Mouse (Mus musculus): Measurements from ENCODE around the gene Rcor1.

Gene Rcor1

GRCm38 (mm10) chr12:111021138-111021537, 18.0 kb upstream of the Rcor1 start:
- DNase-seq (ENCODE audit: inconsistent age in 2 of 2, low spot score in 1 of 2) = no peak

- DNase-seq (ENCODE audit: inconsistent age in 2 of 2, low spot score in 1 of 2) = no peak
These were observed 17.6 kb upstream of the Rcor1 start for GRCm38 (mm10) chr12:111021577-111021976.

GRCm38 (mm10) chr12:111028176-111029167, 10.7 kb upstream of the Rcor1 start:
- DNase-seq (ENCODE audit: inconsistent age in 2 of 2, low spot score in 1 of 2) = no peak

GRCm38 (mm10) chr12:111029291-111029890, 9.8 kb upstream of the Rcor1 start:
- DNase-seq (ENCODE audit: inconsistent age in 2 of 2, low spot score in 1 of 2) = no peak

GRCm38 (mm10) chr12:111032839-111033238, 6.3 kb upstream of the Rcor1 start:
- DNase-seq (ENCODE audit: inconsistent age in 2 of 2, low spot score in 1 of 2) = no peak

- no peak for DNase-seq (ENCODE audit: inconsistent age in 2 of 2, low spot score in 1 of 2)
These were observed 3.8 kb upstream of the Rcor1 start for GRCm38 (mm10) chr12:111035182-111035824.

GRCm38 (mm10) chr12:111036198-111036775, 2.9 kb upstream of the Rcor1 start:
- no peak for DNase-seq (ENCODE audit: inconsistent age in 2 of 2, low spot score in 1 of 2)

- peak; percentile 70 to 86 for DNase-seq (ENCODE audit: inconsistent age in 2 of 2, low spot score in 1 of 2)
These were observed 1.6 kb upstream of the Rcor1 start for GRCm38 (mm10) chr12:111037241-111038180.

GRCm38 (mm10) chr12:111038231-111038975, 748 bp upstream of the Rcor1 start:
- peak; percentile 80 to 95 for DNase-seq (ENCODE audit: inconsistent age in 2 of 2, low spot score in 1 of 2)

GRCm38 (mm10) chr12:111039771-111040530, 800 bp downstream of the Rcor1 start:
- DNase-seq (ENCODE audit: inconsistent age in 2 of 2, low spot score in 1 of 2) = peak; percentile 68 to 82

- DNase-seq (ENCODE audit: inconsistent age in 2 of 2, low spot score in 1 of 2) = no peak
These were observed 1.3 kb downstream of the Rcor1 start for GRCm38 (mm10) chr12:111040531-111040860.

GRCm38 (mm10) chr12:111041196-111041595, 2.0 kb downstream of the Rcor1 start:
- DNase-seq (ENCODE audit: inconsistent age in 2 of 2, low spot score in 1 of 2) = peak; percentile 40 to 83

GRCm38 (mm10) chr12:111042365-111042764, 3.2 kb downstream of the Rcor1 start:
- DNase-seq (ENCODE audit: inconsistent age in 2 of 2, low spot score in 1 of 2) = peak; percentile 38 to 58

GRCm38 (mm10) chr12:111044880-111045279, 5.7 kb downstream of the Rcor1 start:
- DNase-seq (ENCODE audit: inconsistent age in 2 of 2, low spot score in 1 of 2) = no peak

GRCm38 (mm10) chr12:111046866-111047265, 7.7 kb downstream of the Rcor1 start:
- no peak for DNase-seq (ENCODE audit: inconsistent age in 2 of 2, low spot score in 1 of 2)

- DNase-seq (ENCODE audit: inconsistent age in 2 of 2, low spot score in 1 of 2) = peak in 1 of 2 experiments; percentile 69
These were observed 9.1 kb downstream of the Rcor1 start for GRCm38 (mm10) chr12:111048201-111048600.

GRCm38 (mm10) chr12:111050256-111050655, 11.1 kb downstream of the Rcor1 start:
- DNase-seq (ENCODE audit: inconsistent age in 2 of 2, low spot score in 1 of 2) = no peak

GRCm38 (mm10) chr12:111063361-111063760, 24.2 kb downstream of the Rcor1 start:
- DNase-seq (ENCODE audit: inconsistent age in 2 of 2, low spot score in 1 of 2) = no peak

GRCm38 (mm10) chr12:111064220-111064619, 25.1 kb downstream of the Rcor1 start:
- no peak for DNase-seq (ENCODE audit: inconsistent age in 2 of 2, low spot score in 1 of 2)
